Mouse (Mus musculus) layer of hippocampus, adult 6 months (tissue): Measurements from ENCODE around the gene Wnt8b. TPM values are rescaled to one million over a fixed set of nuclear protein-coding genes. Genes with fewer than 3 reads are reported as not detected.

ENCODE experiments used
- long read RNA-seq, 2 experiments: library from polyadenylated mRNA; unstranded; transcript quantifications; one replicate each; pipeline ENCODE4 v2.0.0; 2019 to 2020
- polyA plus RNA-seq: library from polyadenylated mRNA; unstranded; fragments of <200 nt; fragmentation: Nextera tagmentation; gene quantifications from 2 replicates; pipeline ENCODE4 v1.2.3, GENCODE M21; 2021

Gene Wnt8b
- 0.44 and 0.49 TPM in 2 replicates for polyA plus RNA-seq
- long read RNA-seq, experiment 1, partial matches to known transcripts = 0 of 2 reads
- long read RNA-seq, experiment 1, other reads (novel, unspliced or antisense) = 0 of 2 reads
- long read RNA-seq, experiment 2, partial matches to known transcripts = 0 of 3 reads
- long read RNA-seq, experiment 2, other reads (novel, unspliced or antisense) = 2 of 3 reads

DNA sequence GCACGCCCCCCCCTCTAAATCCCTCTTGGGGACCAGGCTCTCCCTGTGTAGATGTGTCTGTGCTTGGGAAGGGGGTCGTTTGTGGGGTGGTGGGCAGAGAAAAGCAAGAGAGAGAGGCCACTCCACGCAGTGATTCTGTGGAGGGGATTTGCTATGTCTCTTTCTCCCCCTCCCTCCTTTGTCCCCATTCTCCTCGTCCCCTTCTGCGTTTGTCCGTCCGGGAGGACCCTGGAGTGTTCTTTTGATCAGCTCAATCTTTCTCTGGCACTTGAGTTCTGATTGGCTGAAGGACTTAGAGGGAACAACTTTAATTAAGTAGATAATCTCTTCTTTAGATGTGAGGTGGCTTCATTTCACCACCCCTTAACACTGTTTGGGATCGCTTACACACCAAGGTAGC, at the start of gene Wnt8b:
TSS of gene Wnt8b (plus strand) at position 345 of the 400 bp plus-strand sequence.

DNA sequence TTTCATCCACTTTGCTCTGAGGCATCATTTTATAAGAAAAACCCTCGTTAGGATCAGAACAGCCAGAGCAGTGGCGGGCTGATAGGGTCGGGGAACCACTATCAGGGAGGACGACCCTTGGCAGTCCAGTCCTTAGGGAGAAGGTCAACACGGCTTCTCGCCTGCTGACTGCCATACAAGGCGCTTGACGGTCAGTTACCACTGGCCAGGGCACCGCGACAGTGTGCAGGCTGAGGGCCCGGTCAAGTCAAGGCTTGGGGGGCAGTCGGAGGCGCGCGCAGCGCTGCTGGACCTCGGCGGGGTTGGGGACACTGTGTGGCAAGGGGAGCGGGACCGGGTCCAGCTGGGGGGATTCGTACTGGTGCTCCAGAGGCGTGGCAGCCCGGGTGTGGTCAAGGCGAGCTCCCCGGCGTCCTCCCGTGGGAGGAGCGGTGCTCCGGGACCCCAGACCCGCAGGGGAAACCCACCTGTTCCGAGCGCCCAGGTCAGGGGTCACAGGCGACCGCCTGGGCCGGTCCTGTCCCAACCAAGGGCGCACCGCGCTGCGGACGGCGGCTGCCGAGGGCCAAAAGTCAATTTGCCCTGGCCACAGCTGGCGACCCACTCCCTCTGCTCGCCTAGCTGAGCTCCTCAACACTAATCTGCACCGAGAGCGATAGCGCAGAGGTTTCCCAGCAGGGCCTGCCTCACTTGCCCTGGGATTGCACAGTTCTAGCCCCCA, 52.2 kb downstream of the Wnt8b start, which contains the start of gene Sec31b:
TSS of gene Sec31b (minus strand) at position 544 of the 721 bp plus-strand sequence.

DNA sequence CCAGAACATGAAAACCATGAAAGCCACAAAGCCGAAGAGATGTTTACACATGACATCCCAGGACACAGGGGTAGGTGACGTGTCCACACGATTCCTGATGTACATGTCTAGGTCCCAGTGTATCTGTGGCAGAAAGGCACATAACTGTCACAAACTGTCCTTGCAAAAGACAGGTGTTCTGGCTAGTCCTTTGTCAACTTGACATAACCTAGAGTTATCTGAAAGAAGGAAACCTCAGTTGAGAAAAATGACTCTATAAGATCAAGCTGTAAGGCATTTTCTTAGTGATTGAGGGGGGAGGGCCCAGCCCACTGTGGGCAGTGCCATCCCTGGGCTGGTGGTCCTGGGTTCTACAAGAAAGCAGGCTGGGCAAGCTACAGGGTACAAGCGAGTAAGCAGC, 59.5 kb downstream of the Wnt8b start, which contains the start of gene Gm20538:
TSS of gene Gm20538 (minus strand) at position 101 of the 400 bp plus-strand sequence.

DNA sequence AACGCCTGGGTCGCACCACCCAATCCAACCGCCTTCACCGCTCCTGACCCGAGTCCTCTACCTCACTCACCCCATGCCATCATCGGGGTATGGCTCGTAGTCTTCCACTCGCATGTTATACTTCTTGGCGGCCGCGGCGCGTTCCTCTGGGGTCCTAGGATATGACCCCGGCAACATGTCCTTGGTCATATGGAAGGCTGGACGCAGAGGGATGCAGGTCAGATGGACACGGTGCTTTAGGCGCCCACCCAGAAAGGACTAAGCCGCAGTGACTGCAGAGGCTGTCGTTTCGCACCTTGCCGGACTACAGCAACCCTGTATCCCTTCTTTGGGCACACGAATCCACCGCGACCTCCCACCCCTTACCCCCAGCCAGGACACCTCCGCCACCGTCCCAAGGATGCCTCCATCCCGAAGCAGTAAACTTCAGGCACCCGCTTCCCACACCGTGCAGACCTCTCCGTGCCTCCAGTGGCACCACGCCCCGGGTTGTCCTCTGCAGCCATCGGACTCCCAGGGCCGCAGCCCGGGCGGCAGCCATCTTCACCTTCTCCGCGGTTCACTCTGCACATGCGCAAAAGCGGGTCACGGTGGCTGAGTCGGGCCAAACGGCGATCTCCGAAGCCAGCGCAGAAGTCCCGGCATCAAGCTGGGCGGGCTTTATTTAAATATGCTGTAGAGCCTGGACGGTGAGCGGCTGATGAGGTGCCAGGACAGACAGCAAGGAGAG, 61.8 kb downstream of the Wnt8b start, which contains the start of gene Ndufb8:
TSS of gene Ndufb8 (minus strand) at position 580 of the 730 bp plus-strand sequence.

DNA sequence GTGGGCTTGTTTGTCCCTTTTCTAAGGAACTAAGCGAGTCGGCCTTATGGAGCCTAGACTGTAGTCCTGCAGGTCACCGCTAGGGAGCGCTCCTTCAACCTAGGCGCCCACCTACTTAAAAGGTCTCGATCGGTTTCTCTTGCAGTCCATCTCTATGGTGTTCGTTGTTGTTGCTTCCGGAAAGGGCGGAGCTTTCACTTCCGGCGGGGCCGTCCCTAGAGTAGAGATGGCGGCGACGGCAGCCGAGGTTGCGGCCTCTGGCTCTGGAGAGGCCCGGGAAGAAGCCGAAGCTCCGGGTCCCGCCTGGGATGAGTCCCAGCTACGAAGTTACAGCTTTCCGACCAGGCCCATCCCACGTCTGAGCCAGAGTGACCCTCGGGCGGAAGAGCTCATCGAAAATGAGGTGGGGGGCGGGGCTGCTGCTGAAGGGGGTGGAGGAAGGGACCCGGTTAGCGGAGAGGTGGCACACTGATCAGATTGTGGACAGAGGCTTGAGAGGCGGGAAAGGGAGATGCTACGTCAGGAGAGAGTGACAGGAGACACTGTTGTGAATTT, 69.5 kb downstream of the Wnt8b start, which contains the start of gene Hif1an:
TSS of gene Hif1an (plus strand) at position 199 of the 555 bp plus-strand sequence.

Other genes with a start within 250 kb of the Wnt8b start
- gene Scd2, start 199.8 kb upstream of the Wnt8b start, polyA plus RNA-seq = 135 and 172 TPM in 2 replicates
- gene Scd4, start 160.4 kb upstream of the Wnt8b start, polyA plus RNA-seq = 0.18 and 0.41 TPM in 2 replicates
- gene Scd1, start 85.6 kb upstream of the Wnt8b start, polyA plus RNA-seq = 14.1 and 21.3 TPM in 2 replicates
- 0.05 and 0.09 TPM in 2 replicates for gene Sec31b, start 52.4 kb downstream of the Wnt8b start, polyA plus RNA-seq
- not detected in 2 replicates for gene Gm20538, start 59.4 kb downstream of the Wnt8b start, polyA plus RNA-seq
- gene Ndufb8, start 62.0 kb downstream of the Wnt8b start, polyA plus RNA-seq = 1,197 and 1,226 TPM in 2 replicates
- gene Hif1an, start 69.4 kb downstream of the Wnt8b start, polyA plus RNA-seq = 3.7 and 4.0 TPM in 2 replicates